ENCODE assay signal across 8 mouse cellular contexts in the genomic region with DNA sequence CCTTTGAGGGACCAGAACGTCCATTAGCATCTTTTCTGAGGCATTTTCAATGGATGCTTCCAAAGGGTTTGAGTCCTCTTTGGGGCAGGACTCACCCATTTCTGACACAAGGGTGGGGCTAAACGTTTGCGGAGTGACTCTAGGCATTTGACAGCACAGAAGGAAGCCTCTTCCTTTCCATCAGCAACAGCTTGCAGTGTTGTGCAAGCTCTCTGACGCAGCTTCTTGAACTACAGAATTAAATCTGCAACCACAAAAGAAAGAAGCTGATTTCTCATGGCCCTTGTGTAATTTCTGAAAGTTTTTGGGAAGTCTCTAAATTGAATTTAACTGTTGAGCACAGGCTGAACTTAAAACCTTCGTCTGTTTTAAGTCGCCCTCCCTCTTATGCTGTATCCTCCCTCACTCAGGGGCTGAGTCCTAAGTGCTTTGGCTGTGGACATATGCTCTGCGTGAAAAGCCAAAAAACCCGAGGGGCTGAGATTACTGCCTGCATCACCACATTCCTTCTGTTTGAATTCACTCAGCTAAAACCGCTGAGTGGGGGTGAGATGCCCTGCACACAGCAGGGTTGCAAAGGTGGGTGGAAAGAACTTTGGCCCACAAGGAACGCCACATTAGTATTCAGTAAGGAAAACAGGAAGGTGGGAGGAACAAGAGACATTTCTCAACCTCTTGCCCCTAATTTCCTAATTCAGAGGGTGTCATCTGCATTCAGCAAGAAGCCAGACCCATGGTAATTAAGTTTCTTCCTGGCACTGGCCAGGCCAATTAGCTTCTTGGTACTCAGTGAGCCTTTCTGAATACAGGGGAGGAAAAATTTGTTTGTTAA.
A peak's percentile ranks its signal among the peaks of the same experiment; 100 is the strongest.
DNase-seq lines count a peak whose midpoint lies in the region; ATAC-seq and TF ChIP-seq lines count a peak whose summit lies in the region.

No protein-coding gene starts in this region.

- no peak overlapping the region for H3K4me2 ChIP-seq in heart, embryonic 11.5 days
- no peak overlapping the region for H3K4me2 ChIP-seq in midbrain, postnatal 0 days (ENCODE audit: low read depth, low read length, poor library complexity, severe bottlenecking)
- H3K4me2 ChIP-seq in intestine, embryonic 15.5 days (replicated peaks), result no peak overlapping the region

- DNase-seq in heart, adult 11 months, result peak; percentile 95
- peak; percentile 90 for DNase-seq in Muller cell, postnatal 12 days (ENCODE audit: inconsistent ontology term)
- DNase-seq in fat pad, adult 2 months (ENCODE audit: extremely low read depth, low read depth, low spot score), result peak; percentile 46
- DNase-seq in kidney, postnatal 10 days, result peak; percentile 61
- DNase-seq in midbrain, postnatal 0 days (ENCODE audit: low spot score), result peak; percentile 25
- DNase-seq in B cell, adult 2 months, result no peak

- H3K4me3 ChIP-seq in heart, embryonic 11.5 days (ENCODE audit: low read depth, low read length), result no peak overlapping the region
- no peak overlapping the region for H3K4me3 ChIP-seq in midbrain, postnatal 0 days (ENCODE audit: low read depth, low read length)
- H3K4me3 ChIP-seq in intestine, embryonic 15.5 days (replicated peaks), result no peak overlapping the region

- no peaks in the 10 kb centered on the region for H3K27me3 ChIP-seq in heart, embryonic 11.5 days (ENCODE audit: control insufficient read depth, insufficient read depth, low read length)
- no peaks in the 10 kb centered on the region for H3K27me3 ChIP-seq in midbrain, postnatal 0 days (ENCODE audit: insufficient read depth, low read length)
- H3K27me3 ChIP-seq in intestine, embryonic 15.5 days (replicated peaks), result no peaks in the 10 kb centered on the region

- H3K9ac ChIP-seq in heart, embryonic 11.5 days (ENCODE audit: low read depth, low read length), result no peak overlapping the region
- H3K9ac ChIP-seq in midbrain, postnatal 0 days (replicated peaks; ENCODE audit: low read length, poor library complexity, severe bottlenecking), result no peak overlapping the region
- no peak overlapping the region for H3K9ac ChIP-seq in intestine, embryonic 15.5 days

- H3K36me3 ChIP-seq in heart, embryonic 11.5 days (ENCODE audit: control insufficient read depth, insufficient read depth, low read length), result no peaks in the 10 kb centered on the region
- H3K36me3 ChIP-seq in midbrain, postnatal 0 days (ENCODE audit: insufficient read depth, low read length), result no peaks in the 10 kb centered on the region
- H3K36me3 ChIP-seq in intestine, embryonic 15.5 days, result no peaks in the 10 kb centered on the region

- no peak for ATAC-seq in heart, embryonic 11.5 days (replicated peaks; ENCODE audit: insufficient number of reproducible peaks, low FRiP score, low TSS enrichment)
- ATAC-seq in midbrain, postnatal 0 days (ENCODE audit: low FRiP score), result no peak
- ATAC-seq in intestine, embryonic 15.5 days, result no peak

- TF ChIP-seq CTCF in midbrain, postnatal 0 days (IDR thresholded peaks at IDR 0.05), result no peak

- no peak overlapping the region for H3K27ac ChIP-seq in heart, embryonic 11.5 days (ENCODE audit: low read depth, low read length)
- H3K27ac ChIP-seq in midbrain, postnatal 0 days (ENCODE audit: low read depth, low read length), result no peak overlapping the region
- no peak overlapping the region for H3K27ac ChIP-seq in intestine, embryonic 15.5 days

- H3K9me3 ChIP-seq in heart, embryonic 11.5 days (replicated peaks; ENCODE audit: control insufficient read depth, low read length), result no peaks in the 10 kb centered on the region
- H3K9me3 ChIP-seq in midbrain, postnatal 0 days (ENCODE audit: low read length), result no peaks in the 10 kb centered on the region
- H3K9me3 ChIP-seq in intestine, embryonic 15.5 days, result no peaks in the 10 kb centered on the region

- WGBS in heart, embryonic 11.5 days (ENCODE audit: insufficient replicate concordance), result 36% methylated on average over 10 of the region's 10 CpGs
- 22% methylated on average over 10 of the region's 10 CpGs for WGBS in midbrain, postnatal 0 days
- 43% methylated on average over 10 of the region's 10 CpGs for whole genome bisulfite sequencing in intestine, embryonic 15.5 days

- H3K4me1 ChIP-seq in heart, embryonic 11.5 days (ENCODE audit: control insufficient read depth, insufficient read depth, low read length), result no peaks in the 10 kb centered on the region
- H3K4me1 ChIP-seq in midbrain, postnatal 0 days (ENCODE audit: insufficient read depth, low read length), result no peaks in the 10 kb centered on the region
- 0 out of 2 replicates have a peak, but pooled peaks cover 5% of the 10 kb centered on the region for H3K4me1 ChIP-seq in intestine, embryonic 15.5 days (replicated peaks)

Comparison
In these comparisons a context has a peak if more than half of its experiments do, and no peak if none do; other contexts are left out.
1. DNase-seq: peak in heart, adult 11 months (single experiment), Muller cell, postnatal 12 days (single experiment), fat pad, adult 2 months (single experiment), kidney, postnatal 10 days (single experiment) and midbrain, postnatal 0 days (single experiment); none in B cell, adult 2 months (0 of 2).